Mouse (Mus musculus) hindbrain, postnatal 0 days (tissue): ENCODE measurements around the gene Nhlrc2. TPM values are rescaled to one million over a fixed set of nuclear protein-coding genes. Genes with fewer than 3 reads are reported as not detected.
"Not testable (repeated sequence)": the region's sequence is repeated elsewhere in the genome, so short reads cannot be mapped to it uniquely, and the experiment has no call there.

Experiments used
- ATAC-seq: fragments of 200-750 bp; cut with Nextera tagmentation; 2 replicates; pipeline ENCODE4 v1.8.0; 2017; ENCODE audit warnings: mild to moderate bottlenecking, moderate TSS enrichment, moderate library complexity
- DNase-seq: peaks from one replicate; pipeline ENCODE4 v3.0.0-alpha.2; 2015; ENCODE audit warnings: low spot score
- H3K27ac ChIP-seq: fragments of 300-500 bp; sonication (generic); 2 replicates; pipeline ENCODE4 v1.5.1; 2014; ENCODE audit warnings: mild to moderate bottlenecking
- H3K27me3 ChIP-seq: fragments of 300-500 bp; sonication (generic); 2 replicates; pipeline ENCODE4 v1.6.1; 2014; ENCODE audit warnings: low read length, mixed read lengths; ENCODE audit not compliant: insufficient read depth
- H3K36me3 ChIP-seq: fragments of 300-500 bp; sonication (generic); 2 replicates; pipeline ENCODE4 v1.6.1; 2014; ENCODE audit warnings: low read length, mixed read lengths; ENCODE audit not compliant: insufficient read depth
- H3K4me1 ChIP-seq: fragments of 300-500 bp; sonication (generic); 2 replicates; pipeline ENCODE4 v1.6.1; 2014; ENCODE audit warnings: antibody characterized with exemption, low read length, mixed read lengths; ENCODE audit not compliant: insufficient read depth
- H3K4me2 ChIP-seq: fragments of 300-500 bp; sonication (generic); 2 replicates; pipeline ENCODE4 v1.6.1; 2014; ENCODE audit warnings: low read depth, mild to moderate bottlenecking, low read length, moderate library complexity, mixed read lengths
- H3K4me3 ChIP-seq: fragments of 300-500 bp; sonication (generic); 2 replicates; pipeline ENCODE4 v1.5.1; 2014; ENCODE audit warnings: low read length
- H3K9ac ChIP-seq: fragments of 300-500 bp; sonication (generic); replicated peaks from 2 replicates; pipeline ENCODE4 v1.6.1; 2014; ENCODE audit warnings: mild to moderate bottlenecking, low read length, moderate library complexity, mixed read lengths
- H3K9me3 ChIP-seq: fragments of 300-500 bp; sonication (generic); 2 replicates; pipeline ENCODE4 v1.6.1; 2016; ENCODE audit warnings: low read length, mixed read lengths
- CTCF ChIP-seq: IDR thresholded peaks from 2 replicates; pipeline ENCODE4 v1.5.1; 2016; ENCODE audit warnings: antibody characterized with exemption, control low read depth, low read depth
- WGBS: fragments of 180-500 bp; shearing (Covaris S2); extraction: QIAGEN DNeasy Blood & Tissue Kit; methylation state at CpG from one replicate; pipeline ENCODE4 v1.1.7; 2014; 5-methylcytosine and 5-hydroxymethylcytosine counted together
- polyA plus RNA-seq: library from polyadenylated mRNA; unstranded; fragments of >200 nt; fragmentation: Nextera tagmentation; extraction: Ambion mirVana; gene quantifications from 2 replicates; pipeline ENCODE4 v1.2.1, GENCODE M21; 2015
- total RNA-seq: library from RNA; depleted of rRNA; stranded (reverse); fragments of >200 nt; gene quantifications from 2 replicates; pipeline ENCODE4 v1.2.3, GENCODE M21; 2014; rRNA removed

Gene Nhlrc2
- total RNA-seq (11.5 and 11.7 TPM in 2 replicates), polyA plus RNA-seq (7.7 and 7.9 TPM in 2 replicates)

DNA sequence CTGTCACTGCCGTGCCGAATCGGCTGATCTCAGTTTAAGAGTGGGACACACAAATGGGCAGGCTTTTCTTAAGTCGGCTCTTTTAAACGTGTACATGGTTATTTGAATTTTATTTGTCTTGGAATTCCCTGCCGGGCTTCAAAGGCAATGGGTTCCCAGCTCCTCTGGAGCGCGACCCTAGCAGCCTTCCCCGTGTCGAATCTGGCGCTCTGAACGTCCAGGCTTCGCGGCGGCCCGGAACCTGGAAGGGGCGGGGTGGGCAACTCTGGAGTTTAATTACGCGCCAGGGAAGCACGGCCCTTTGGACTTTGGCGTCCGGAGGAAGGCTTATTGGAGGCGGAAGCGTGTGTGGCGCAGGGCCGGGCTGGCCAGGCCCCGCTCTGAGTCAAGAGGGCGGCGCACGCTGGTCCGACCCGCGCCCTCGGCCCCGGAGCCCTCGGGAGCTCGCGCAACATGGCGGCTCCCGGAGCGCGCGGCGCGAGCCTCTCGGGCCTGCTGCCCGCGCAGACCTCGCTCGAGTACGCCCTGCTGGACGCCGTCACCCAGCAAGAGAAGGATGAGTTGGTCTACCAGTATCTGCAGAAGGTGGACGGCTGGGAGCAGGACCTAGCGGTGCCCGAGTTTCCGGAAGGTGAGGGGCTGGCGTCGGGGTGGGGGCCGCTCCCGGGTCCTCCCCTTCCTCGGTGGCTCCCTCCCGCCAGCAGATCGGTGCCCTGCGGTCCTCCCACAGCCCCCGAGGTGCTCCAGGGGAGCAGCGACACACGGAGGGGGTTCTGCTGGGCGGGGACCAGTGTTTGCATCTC is at the start of gene Nhlrc2:
TSS of gene Nhlrc2 (plus strand) at position 32 of the 803 bp plus-strand sequence.
- Histone ChIP-seq H3K27me3 (no peaks in the 10 kb centered on the region), H3K4me3 (peak within 1 kb of the TSS; percentile 84), H3K9ac (peak within 1 kb of the TSS; percentile 98), H3K4me1 (peaks cover 6% of the 10 kb centered on the region), H3K4me2 (peak within 1 kb of the TSS; percentile 73), H3K36me3 (peaks cover 19% of the 10 kb centered on the region), H3K9me3 (no peaks in the 10 kb centered on the region), H3K27ac (peak within 1 kb of the TSS; percentile 93)
- DNase-seq (peak; percentile 90), ATAC-seq (peak; percentile 90)
- under 1% methylated on average over 64 of the region's 69 CpGs for WGBS
- no peak for TF ChIP-seq CTCF

DNA sequence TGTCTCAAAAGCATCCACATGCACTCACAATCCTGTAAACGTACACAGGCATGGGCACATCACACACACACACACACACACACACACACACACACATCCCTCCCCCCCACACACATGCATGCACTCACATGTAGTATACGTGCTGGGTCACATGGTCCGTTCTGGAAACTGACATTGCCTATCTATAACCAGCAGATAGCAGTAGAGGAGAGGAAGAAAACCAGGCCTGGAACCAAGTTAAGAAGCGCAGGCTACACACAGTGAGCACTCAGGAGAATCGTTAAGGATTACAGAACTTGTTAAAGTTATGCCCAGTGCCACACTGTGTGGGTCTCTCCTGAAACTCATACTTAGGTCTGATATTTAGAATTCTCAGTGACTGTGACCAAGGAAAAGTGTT is 45.0 kb upstream of the Nhlrc2 start:
- not testable (repeated sequence) for H3K27me3 ChIP-seq, H3K9me3 ChIP-seq, H3K9ac ChIP-seq, ATAC-seq, H3K4me2 ChIP-seq, H3K27ac ChIP-seq, DNase-seq, H3K4me3 ChIP-seq, H3K36me3 ChIP-seq, H3K4me1 ChIP-seq
- WGBS, result no CpG with 5 or more reads among the region's 5 CpGs

DNA sequence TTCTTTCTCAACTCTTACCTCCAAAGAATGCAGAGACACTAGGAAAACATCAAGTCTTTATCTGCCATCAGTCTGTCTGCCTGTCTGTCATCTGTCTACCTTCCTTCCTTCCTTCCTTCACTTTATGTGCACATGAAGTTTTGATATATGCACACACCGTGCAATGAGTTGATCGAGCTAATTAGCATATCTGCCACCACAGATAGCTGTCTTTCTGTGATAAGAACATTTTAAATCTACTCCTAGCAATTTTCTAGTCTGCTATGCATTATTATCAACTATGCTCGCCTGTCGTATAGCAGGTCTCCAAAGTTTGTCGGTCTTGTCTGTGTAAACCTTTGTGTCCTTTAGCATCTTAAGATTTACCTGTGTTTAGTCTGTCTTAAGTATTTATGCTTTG is 44.5 kb upstream of the Nhlrc2 start:
- H3K36me3 ChIP-seq, H3K4me1 ChIP-seq, H3K4me3 ChIP-seq, ATAC-seq, H3K4me2 ChIP-seq, H3K27ac ChIP-seq, H3K27me3 ChIP-seq, H3K9ac ChIP-seq, H3K9me3 ChIP-seq, DNase-seq: not testable (repeated sequence)
- no CpG with 5 or more reads among the region's 5 CpGs for WGBS

DNA sequence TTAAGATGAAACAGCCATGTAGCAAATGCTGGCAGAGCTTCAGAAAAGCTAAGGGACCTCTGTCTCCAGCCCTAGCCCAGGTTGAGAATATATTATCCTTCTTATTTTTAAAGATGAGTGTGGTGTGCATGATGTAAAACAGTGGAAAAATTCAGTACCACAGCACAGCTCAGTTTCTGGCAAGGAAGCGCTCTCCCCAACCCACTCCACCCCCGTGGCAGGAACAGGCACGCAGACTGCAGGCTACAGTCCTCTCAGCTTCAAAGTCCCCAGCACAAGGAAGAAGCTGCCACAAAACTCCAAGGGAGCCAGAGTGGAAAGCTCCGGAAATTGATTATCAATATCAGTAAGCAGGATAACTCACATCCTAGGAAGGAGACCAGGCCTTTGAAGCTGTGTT is 36.9 kb upstream of the Nhlrc2 start:
- not testable (repeated sequence) for H3K4me1 ChIP-seq, H3K4me3 ChIP-seq, H3K27me3 ChIP-seq, ATAC-seq, H3K27ac ChIP-seq, DNase-seq, H3K9me3 ChIP-seq, H3K9ac ChIP-seq, H3K36me3 ChIP-seq, H3K4me2 ChIP-seq
- no CpG with 5 or more reads among the region's 4 CpGs for WGBS

DNA sequence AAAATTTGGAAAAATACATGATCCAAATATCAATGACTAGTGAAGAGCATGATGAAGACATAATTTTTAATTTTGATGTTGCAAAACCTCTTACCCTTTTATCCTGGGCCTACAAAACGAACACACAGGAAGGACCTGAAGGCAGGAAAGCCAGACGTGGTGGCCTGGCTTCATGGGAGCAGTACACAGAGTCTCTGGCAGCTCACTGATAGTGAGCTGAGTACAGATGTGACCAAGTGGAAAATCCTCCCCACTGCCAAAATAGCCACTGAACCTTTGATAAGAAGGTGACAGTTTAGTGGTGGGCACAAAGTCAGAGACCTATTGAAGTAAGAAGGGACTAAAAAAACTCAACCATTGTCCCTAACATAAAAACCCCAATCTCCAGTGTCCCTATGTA is 34.5 kb upstream of the Nhlrc2 start:
- not testable (repeated sequence) for H3K4me1 ChIP-seq
- whole genome bisulfite sequencing, result no CpG with 5 or more reads among the region's 2 CpGs

DNA sequence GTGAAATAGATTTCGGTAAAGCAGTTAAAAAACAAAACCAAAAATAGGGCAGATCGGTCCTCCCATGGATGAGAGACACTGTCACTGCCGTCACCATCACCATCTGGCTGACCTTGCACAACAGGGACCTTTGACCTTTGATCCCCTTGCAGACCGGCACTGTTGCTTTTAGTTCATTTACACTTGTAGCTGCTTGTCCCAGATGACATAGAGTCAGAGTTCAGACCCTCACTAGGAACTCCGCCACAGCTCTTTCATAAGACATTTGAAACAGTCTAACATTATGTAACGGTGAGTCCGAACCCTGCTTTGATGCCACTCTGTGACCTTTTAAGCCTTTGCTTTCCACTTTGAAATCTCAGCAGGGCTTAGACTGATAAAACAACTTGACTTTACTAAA is 28.7 kb upstream of the Nhlrc2 start:
- not testable (repeated sequence) for H3K27me3 ChIP-seq, H3K4me1 ChIP-seq, H3K9ac ChIP-seq, ATAC-seq, DNase-seq, H3K4me2 ChIP-seq, H3K4me3 ChIP-seq, H3K36me3 ChIP-seq, H3K9me3 ChIP-seq, H3K27ac ChIP-seq
- WGBS, result no CpG with 5 or more reads among the region's 7 CpGs

More for the DNA sequence above, 34.5 kb upstream of the Nhlrc2 start:
- H3K36me3 ChIP-seq, H3K9ac ChIP-seq, DNase-seq, H3K27me3 ChIP-seq, H3K4me3 ChIP-seq, H3K27ac ChIP-seq, ATAC-seq, H3K9me3 ChIP-seq, H3K4me2 ChIP-seq: not testable (repeated sequence)

DNA sequence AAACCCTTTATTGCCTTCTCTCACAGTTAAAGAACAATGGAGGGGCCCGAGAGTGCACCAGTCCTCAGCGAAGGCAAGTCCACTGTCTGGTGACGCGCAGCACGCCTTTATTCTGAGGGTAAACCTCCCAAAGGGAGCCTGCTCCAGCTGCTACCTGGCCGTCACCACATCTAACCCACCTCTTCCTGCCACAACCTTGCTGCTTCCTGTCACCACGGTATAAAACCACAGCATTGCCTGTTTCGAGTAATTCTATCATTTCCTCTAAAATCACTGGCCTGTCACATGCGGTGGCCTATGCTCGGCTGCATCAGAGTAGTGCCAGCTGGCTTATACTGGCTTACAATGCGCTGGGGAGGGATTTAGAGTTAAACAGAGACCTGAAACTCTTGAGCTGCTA is 17.5 kb upstream of the Nhlrc2 start:
- not testable (repeated sequence) for ATAC-seq, H3K9ac ChIP-seq, DNase-seq

More for the DNA sequence above, 17.5 kb upstream of the Nhlrc2 start:
- H3K9me3 ChIP-seq, H3K36me3 ChIP-seq, H3K4me3 ChIP-seq, H3K27ac ChIP-seq, H3K4me2 ChIP-seq, H3K27me3 ChIP-seq, H3K4me1 ChIP-seq: not testable (repeated sequence)
- no CpG with 5 or more reads among the region's 11 CpGs for WGBS
